Mouse (Mus musculus) adrenal gland, postnatal 4 days (tissue): ENCODE measurements at regions not wholly inside any gene's neighbourhood (a gene's known extent, or its start where the extent isn't known, plus 50 kb on each side); places are given as distances from the start of the nearest gene placed in this dataset. TPM values are rescaled to one million over a fixed set of nuclear protein-coding genes. Genes with fewer than 3 reads are reported as not detected.

Experiments
- microRNA-seq: library from miRNA; unstranded; fragments of <30 nt; microRNA quantifications from one replicate; pipeline ENCODE4 v1.2.0, GENCODE M21; 2021

Small RNAs in the stretch of these regions (microRNA-seq; reads per million reads assigned to microRNA genes)
- not detected for gene Gm26472
